Comparison of ENCODE assay signal across 30 mouse cellular contexts in the genomic region with DNA sequence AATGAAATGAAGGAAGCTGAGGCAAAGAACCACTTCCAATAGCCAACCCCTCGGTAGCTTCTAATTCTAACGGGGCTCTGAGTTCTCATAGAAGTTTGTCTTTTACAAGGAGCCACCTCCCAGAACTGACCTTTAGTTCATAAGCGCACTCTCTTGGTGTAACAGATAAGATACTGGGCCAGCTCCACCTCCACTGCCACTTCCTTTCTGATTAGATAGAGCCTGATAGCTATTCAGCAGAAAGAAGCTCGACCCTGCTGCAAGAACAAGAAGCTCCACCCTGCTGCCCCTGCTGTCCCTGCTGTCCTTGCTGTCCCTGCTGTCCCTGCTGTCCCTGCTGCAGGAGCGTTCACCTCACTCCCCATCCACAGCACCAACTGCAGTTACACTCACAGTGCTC. TPM values are rescaled to one million over a fixed set of nuclear protein-coding genes. Genes with fewer than 3 reads are reported as not detected.
A peak's percentile ranks its signal among the peaks of the same experiment; 100 is the strongest.
DNase-seq lines count a peak whose midpoint lies in the region; ATAC-seq and TF ChIP-seq lines count a peak whose summit lies in the region.
"Had no signal": no experiment of that assay in that cellular context is flagged by ENCODE, and none has a peak within 500 bp of the region (broad histone marks: within the 10 kb centered on the region; RNA-seq: fewer than 3 reads in every experiment).

No protein-coding gene starts in this region.

- H3K4me3 ChIP-seq in intestine, embryonic 14.5 days (ENCODE audit: low read depth, low read length) = no peak overlapping the region
- no peak overlapping the region for H3K4me3 ChIP-seq in intestine, embryonic 15.5 days (replicated peaks)
- H3K4me3 ChIP-seq in lung, adult 2 months (replicated peaks; ENCODE audit: extremely low read depth, low read depth, low read length) = no peak overlapping the region
- H3K4me3 ChIP-seq: forebrain, embryonic 10.5 days; hindbrain, embryonic 12.5 days; left cerebral cortex, adult 2 months; limb, embryonic 10.5 days; midbrain, embryonic 12.5 days had no signal

- H3K27ac ChIP-seq in intestine, embryonic 14.5 days (ENCODE audit: low read depth) = no peak overlapping the region
- H3K27ac ChIP-seq in intestine, embryonic 15.5 days = no peak overlapping the region
- H3K27ac ChIP-seq: forebrain, embryonic 10.5 days; hindbrain, embryonic 12.5 days; left cerebral cortex, adult 2 months; limb, embryonic 10.5 days; macrophage; midbrain, embryonic 12.5 days; stomach, postnatal 0 days had no signal

- ATAC-seq in intestine, embryonic 14.5 days (replicated peaks; ENCODE audit: low FRiP score, low TSS enrichment, low read depth) = no peak
- ATAC-seq in intestine, embryonic 15.5 days = no peak
- ATAC-seq in CD4-positive, CD25-positive, alpha-beta regulatory T cell, adult 4 months = peak; percentile 68
- peak; percentile 85 for ATAC-seq in megakaryocyte, adult 5-6 weeks (ENCODE audit: poor library complexity, severe bottlenecking)
- ATAC-seq: inflammation-experienced regulatory T-cells, adult 6 months; lung, postnatal 0 days had no signal

- no peaks in the 10 kb centered on the region for H3K27me3 ChIP-seq in intestine, embryonic 14.5 days (replicated peaks; ENCODE audit: control insufficient read depth, insufficient read depth, low read length)
- H3K27me3 ChIP-seq in intestine, embryonic 15.5 days (replicated peaks) = no peaks in the 10 kb centered on the region
- H3K27me3 ChIP-seq: hindbrain, embryonic 12.5 days; midbrain, embryonic 12.5 days had no signal

- H3K36me3 ChIP-seq in intestine, embryonic 14.5 days (ENCODE audit: control insufficient read depth, insufficient read depth, low read length) = no peaks in the 10 kb centered on the region
- H3K36me3 ChIP-seq in intestine, embryonic 15.5 days = no peaks in the 10 kb centered on the region
- H3K36me3 ChIP-seq: forebrain, embryonic 10.5 days; hindbrain, embryonic 12.5 days; limb, embryonic 10.5 days; midbrain, embryonic 12.5 days had no signal

- H3K4me2 ChIP-seq in intestine, embryonic 14.5 days (ENCODE audit: low read length) = no peak overlapping the region
- H3K4me2 ChIP-seq in intestine, embryonic 15.5 days (replicated peaks) = no peak overlapping the region
- H3K4me2 ChIP-seq: hindbrain, embryonic 12.5 days; midbrain, embryonic 12.5 days had no signal

- peak; percentile 34 for DNase-seq in intestine, embryonic 14.5 days (ENCODE audit: low spot score)
- DNase-seq in induced T-regulatory cell, adult 2 months (ENCODE audit: low read depth) = peak; percentile 69
- no peak for DNase-seq in lung, adult 2 months
- DNase-seq in cerebellum, postnatal 10 days = no peak
- no peak for DNase-seq in left cerebral cortex, postnatal 25 days (ENCODE audit: low spot score in 2 of 2)
- DNase-seq: adrenal gland, adult 8-10 months; cerebellum, adult 9-10 months; gastrocnemius, postnatal 25 days; kidney, postnatal 4 days; thymus, postnatal 14 days had no signal

- H3K9me3 ChIP-seq in intestine, embryonic 14.5 days (ENCODE audit: control insufficient read depth, low read length) = no peaks in the 10 kb centered on the region
- H3K9me3 ChIP-seq in intestine, embryonic 15.5 days = no peaks in the 10 kb centered on the region
- H3K9me3 ChIP-seq: forebrain, embryonic 10.5 days; hindbrain, embryonic 12.5 days; limb, embryonic 10.5 days; midbrain, embryonic 12.5 days had no signal

- no peak for TF ChIP-seq CTCF in lung, adult 2 months (IDR thresholded peaks at IDR 0.05; ENCODE audit: insufficient read depth, low read length)

- 51% methylated on average over 5 of the region's 5 CpGs for WGBS in intestine, embryonic 14.5 days
- 35% methylated on average over 5 of the region's 5 CpGs for WGBS in intestine, embryonic 15.5 days
- WGBS in lung, adult 2 months = 14% methylated on average over 5 of the region's 5 CpGs

- H3K9ac ChIP-seq in intestine, embryonic 14.5 days (ENCODE audit: low read length) = no peak overlapping the region
- H3K9ac ChIP-seq in intestine, embryonic 15.5 days = no peak overlapping the region
- H3K9ac ChIP-seq: hindbrain, embryonic 12.5 days; midbrain, embryonic 12.5 days had no signal

- no peaks in the 10 kb centered on the region for H3K4me1 ChIP-seq in intestine, embryonic 14.5 days (replicated peaks; ENCODE audit: control insufficient read depth, insufficient read depth, low read length)
- no peaks in the 10 kb centered on the region for H3K4me1 ChIP-seq in intestine, embryonic 15.5 days (replicated peaks)
- no peaks in the 10 kb centered on the region for H3K4me1 ChIP-seq in lung, adult 2 months (ENCODE audit: control insufficient read depth, insufficient read depth, low read length)
- H3K4me1 ChIP-seq: forebrain, embryonic 10.5 days; hindbrain, embryonic 12.5 days; limb, embryonic 10.5 days; midbrain, embryonic 12.5 days had no signal

- intact Hi-C loops in left cerebral cortex, postnatal 25 days (cut with DNase I) = no loop called here

- TF ChIP-seq POLR2A in lung, adult 2 months (IDR thresholded peaks at IDR 0.05; ENCODE audit: borderline replicate concordance, extremely low read depth, low read depth, low read length) = no peak

RNA-seq across cellular contexts. Expression of gene Klrg1, which starts 8.1 kb away (rescaled TPM):
- not detected in 2 replicates for polyA plus RNA-seq in intestine, embryonic 14.5 days (2014; fragmentation: Nextera tagmentation; extraction: Ambion mirVana)
- not detected in 2 replicates for polyA plus RNA-seq in intestine, embryonic 15.5 days (2015; fragmentation: Nextera tagmentation; extraction: Ambion mirVana)
- 100 to 1,000 TPM; 111 to 138 TPM for polyA plus RNA-seq in CD4-positive, CD25-positive, alpha-beta regulatory T cell, adult 4 months (2017; shearing (Covaris generic))
- total RNA-seq in megakaryocyte, adult 5-6 weeks (2015) = 0.56 and 0.64 TPM in 2 replicates
- 0.44 and 0.65 TPM in 2 replicates for total RNA-seq in megakaryocyte, adult 5-6 weeks (2017)
- polyA plus RNA-seq in lung, adult 2 months (2012; rRNA removed) = 0.65 and 0.66 TPM in 2 replicates
- total RNA-seq in left cerebral cortex, postnatal 25 days (2021) = under 1 TPM in 1 of 2 experiments, not detected in 1; 0.25 TPM
- total RNA-seq: ES-E14; gastrocnemius, postnatal 25 days; heart, adult 8-10 months; heart, postnatal 25 days; left cerebral cortex, adult 2 months; neutrophil, adult 5-6 weeks had no signal
- polyA plus RNA-seq: embryonic facial prominence, embryonic 11.5 days; forebrain, embryonic 10.5 days; heart, embryonic 14.5 days; kidney, embryonic 16.5 days; limb, embryonic 10.5 days; liver, adult 2 months; lung, postnatal 0 days; macrophage had no signal

RNA-seq across cellular contexts. Expression of gene M6pr, which starts 34.0 kb away (rescaled TPM):
- polyA plus RNA-seq in intestine, embryonic 14.5 days (2014; fragmentation: Nextera tagmentation; extraction: Ambion mirVana) = 123 and 125 TPM in 2 replicates
- 132 and 134 TPM in 2 replicates for polyA plus RNA-seq in intestine, embryonic 15.5 days (2015; fragmentation: Nextera tagmentation; extraction: Ambion mirVana)
- polyA plus RNA-seq in CD4-positive, CD25-positive, alpha-beta regulatory T cell, adult 4 months (2017; shearing (Covaris generic)) = 100 to 1,000 TPM; 255 to 333 TPM
- 158 and 160 TPM in 2 replicates for total RNA-seq in megakaryocyte, adult 5-6 weeks (2015)
- total RNA-seq in megakaryocyte, adult 5-6 weeks (2017) = 329 and 358 TPM in 2 replicates
- polyA plus RNA-seq in lung, adult 2 months (2012; rRNA removed) = 49.8 and 79.0 TPM in 2 replicates
- total RNA-seq in left cerebral cortex, postnatal 25 days (2021) = 10 to 100 TPM; 62.3 to 64.3 TPM

Comparison
In these comparisons a context has a peak if more than half of its experiments do, and no peak if none do; other contexts are left out.
1. ATAC-seq: peak in CD4-positive, CD25-positive, alpha-beta regulatory T cell, adult 4 months (single experiment) and megakaryocyte, adult 5-6 weeks (single experiment); none in intestine, embryonic 14.5 days (single experiment) and intestine, embryonic 15.5 days (single experiment).
2. DNase-seq: peak in intestine, embryonic 14.5 days (single experiment) and induced T-regulatory cell, adult 2 months (single experiment); none in lung, adult 2 months (single experiment), cerebellum, postnatal 10 days (0 of 2) and left cerebral cortex, postnatal 25 days (0 of 2).
3. RNA of gene Klrg1, which starts 8.1 kb away (polyA plus RNA-seq): 111 to 138 TPM in CD4-positive, CD25-positive, alpha-beta regulatory T cell, adult 4 months; 0.65 to 0.66 TPM in lung, adult 2 months, not detected in intestine, embryonic 15.5 days and not detected in intestine, embryonic 14.5 days; every median in the first group is over 10 times any median in the second.